Mouse (Mus musculus): ENCODE measurements at regions not wholly inside any gene's neighbourhood (a gene's known extent, or its start where the extent isn't known, plus 50 kb on each side); places are given as distances from the start of the nearest gene placed in this dataset.

- Histone ChIP-seq H3K4me3 (ENCODE audit: insufficient read depth, low read length) (no peak overlapping the region), H3K27ac (ENCODE audit: insufficient read depth, low read length) (no peak overlapping the region), H3K4me1 (ENCODE audit: control insufficient read depth, insufficient read depth, low read length) (no peaks in the 10 kb centered on the region)
- TF ChIP-seq POLR2A (IDR thresholded peaks at IDR 0.05; ENCODE audit: extremely low read depth, insufficient read depth, low read length) (no peak), CTCF (IDR thresholded peaks at IDR 0.05; ENCODE audit: extremely low read depth, insufficient read depth, low read length) (no peak)
Measured at GRCm38 (mm10) chr5:116964171-116964570, 151.7 kb downstream of the Suds3 start.

GRCm38 (mm10) chr5:116963106-116963505 lies 152.8 kb downstream of the Suds3 start:
- Histone ChIP-seq H3K4me3 (ENCODE audit: insufficient read depth, low read length) (no peak overlapping the region), H3K27ac (ENCODE audit: insufficient read depth, low read length) (no peak overlapping the region), H3K4me1 (ENCODE audit: control insufficient read depth, insufficient read depth, low read length) (no peaks in the 10 kb centered on the region)
- TF ChIP-seq POLR2A (IDR thresholded peaks at IDR 0.05; ENCODE audit: extremely low read depth, insufficient read depth, low read length): no peak
- TF ChIP-seq CTCF (IDR thresholded peaks at IDR 0.05; ENCODE audit: extremely low read depth, insufficient read depth, low read length): no peak

GRCm38 (mm10) chr5:116960041-116960440 lies 155.9 kb downstream of the Suds3 start:
- TF ChIP-seq CTCF (IDR thresholded peaks at IDR 0.05; ENCODE audit: extremely low read depth, insufficient read depth, low read length): no peak
- TF ChIP-seq POLR2A (IDR thresholded peaks at IDR 0.05; ENCODE audit: extremely low read depth, insufficient read depth, low read length): no peak
- no peak overlapping the region for H3K4me3 ChIP-seq (ENCODE audit: insufficient read depth, low read length)

GRCm38 (mm10) chr5:116958141-116958540 lies 157.8 kb downstream of the Suds3 start:
- Histone ChIP-seq H3K4me1 (ENCODE audit: control insufficient read depth, insufficient read depth, low read length) (no peaks in the 10 kb centered on the region), H3K4me3 (ENCODE audit: insufficient read depth, low read length) (no peak overlapping the region), H3K27ac (ENCODE audit: insufficient read depth, low read length) (no peak overlapping the region)
- TF ChIP-seq POLR2A (IDR thresholded peaks at IDR 0.05; ENCODE audit: extremely low read depth, insufficient read depth, low read length): no peak
- TF ChIP-seq CTCF (IDR thresholded peaks at IDR 0.05; ENCODE audit: extremely low read depth, insufficient read depth, low read length): no peak

More at GRCm38 (mm10) chr5:116960041-116960440, 155.9 kb downstream of the Suds3 start:
- Histone ChIP-seq H3K27ac (ENCODE audit: insufficient read depth, low read length) (no peak overlapping the region), H3K4me1 (ENCODE audit: control insufficient read depth, insufficient read depth, low read length) (no peaks in the 10 kb centered on the region)

GRCm38 (mm10) chr5:116956572-116956971 lies 159.3 kb downstream of the Suds3 start:
- Histone ChIP-seq H3K4me3 (ENCODE audit: insufficient read depth, low read length) (no peak overlapping the region), H3K27ac (ENCODE audit: insufficient read depth, low read length) (no peak overlapping the region), H3K4me1 (ENCODE audit: control insufficient read depth, insufficient read depth, low read length) (no peaks in the 10 kb centered on the region)
- no peak for TF ChIP-seq CTCF (IDR thresholded peaks at IDR 0.05; ENCODE audit: extremely low read depth, insufficient read depth, low read length)

- no peak overlapping the region for H3K4me3 ChIP-seq (ENCODE audit: insufficient read depth, low read length)
- TF ChIP-seq CTCF (IDR thresholded peaks at IDR 0.05; ENCODE audit: extremely low read depth, insufficient read depth, low read length) (no peak), POLR2A (IDR thresholded peaks at IDR 0.05; ENCODE audit: extremely low read depth, insufficient read depth, low read length) (no peak)
- H3K27ac ChIP-seq (ENCODE audit: insufficient read depth, low read length): no peak overlapping the region
- H3K4me1 ChIP-seq (ENCODE audit: control insufficient read depth, insufficient read depth, low read length): no peaks in the 10 kb centered on the region
Measured at GRCm38 (mm10) chr5:116950280-116950881, 165.5 kb downstream of the Suds3 start.

- Histone ChIP-seq H3K27ac (ENCODE audit: insufficient read depth, low read length) (no peak overlapping the region), H3K4me3 (ENCODE audit: insufficient read depth, low read length) (no peak overlapping the region), H3K4me1 (ENCODE audit: control insufficient read depth, insufficient read depth, low read length) (no peaks in the 10 kb centered on the region)
- TF ChIP-seq POLR2A (IDR thresholded peaks at IDR 0.05; ENCODE audit: extremely low read depth, insufficient read depth, low read length): no peak
- no peak for TF ChIP-seq CTCF (IDR thresholded peaks at IDR 0.05; ENCODE audit: extremely low read depth, insufficient read depth, low read length)
Measured at GRCm38 (mm10) chr5:116934585-116934984, 181.3 kb downstream of the Suds3 start.

- no peak overlapping the region for H3K27ac ChIP-seq (ENCODE audit: insufficient read depth, low read length)
- no peaks in the 10 kb centered on the region for H3K4me1 ChIP-seq (ENCODE audit: control insufficient read depth, insufficient read depth, low read length)
- TF ChIP-seq CTCF (IDR thresholded peaks at IDR 0.05; ENCODE audit: extremely low read depth, insufficient read depth, low read length) (no peak), POLR2A (IDR thresholded peaks at IDR 0.05; ENCODE audit: extremely low read depth, insufficient read depth, low read length) (no peak)
- no peak overlapping the region for H3K4me3 ChIP-seq (ENCODE audit: insufficient read depth, low read length)
Measured at GRCm38 (mm10) chr5:116934151-116934550, 181.8 kb downstream of the Suds3 start.

- Histone ChIP-seq H3K4me3 (ENCODE audit: insufficient read depth, low read length) (no peak overlapping the region), H3K27ac (ENCODE audit: insufficient read depth, low read length) (no peak overlapping the region), H3K4me1 (ENCODE audit: control insufficient read depth, insufficient read depth, low read length) (no peaks in the 10 kb centered on the region)
- TF ChIP-seq POLR2A (IDR thresholded peaks at IDR 0.05; ENCODE audit: extremely low read depth, insufficient read depth, low read length) (no peak), CTCF (IDR thresholded peaks at IDR 0.05; ENCODE audit: extremely low read depth, insufficient read depth, low read length) (no peak)
Measured at GRCm38 (mm10) chr5:116933105-116933504, 182.8 kb downstream of the Suds3 start.

- no peak overlapping the region for H3K27ac ChIP-seq (ENCODE audit: insufficient read depth, low read length)
- TF ChIP-seq CTCF (IDR thresholded peaks at IDR 0.05; ENCODE audit: extremely low read depth, insufficient read depth, low read length) (no peak), POLR2A (IDR thresholded peaks at IDR 0.05; ENCODE audit: extremely low read depth, insufficient read depth, low read length) (no peak)
- H3K4me1 ChIP-seq (ENCODE audit: control insufficient read depth, insufficient read depth, low read length): no peaks in the 10 kb centered on the region
- H3K4me3 ChIP-seq (ENCODE audit: insufficient read depth, low read length): no peak overlapping the region
Measured at GRCm38 (mm10) chr5:116923761-116924160, 192.2 kb downstream of the Suds3 start.

All from cortical plate, adult 2 months (tissue).